Mouse (Mus musculus): ENCODE results near the gene Th.
A peak's percentile ranks its signal among the peaks of the same experiment; 100 is the strongest.

Th gene

DNA sequence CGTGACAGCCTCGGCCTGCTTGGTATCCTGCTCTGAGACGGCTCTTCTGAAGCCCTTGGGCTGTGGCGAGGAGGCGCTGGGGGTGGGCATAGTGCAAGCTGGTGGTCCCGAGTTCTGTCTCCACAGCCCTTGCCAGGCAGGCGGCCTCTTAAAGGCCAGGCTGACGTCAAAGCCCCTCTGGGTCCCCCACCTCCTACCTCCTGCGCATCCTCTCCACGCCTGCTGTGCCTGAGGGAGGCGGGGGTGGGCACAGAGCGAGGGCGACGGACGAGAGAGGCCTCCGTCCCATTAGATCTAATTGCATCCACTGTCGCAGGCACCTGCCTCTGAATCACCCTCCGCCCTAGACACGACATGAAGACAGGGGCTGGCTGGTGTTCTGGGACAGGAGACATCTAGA, 31.1 kb downstream of the Th start:
- DNase-seq = no peak

- DNase-seq = no peak
Measured at GRCm38 (mm10) chr7:142897471-142897870, 33.5 kb downstream of the Th start.

DNA sequence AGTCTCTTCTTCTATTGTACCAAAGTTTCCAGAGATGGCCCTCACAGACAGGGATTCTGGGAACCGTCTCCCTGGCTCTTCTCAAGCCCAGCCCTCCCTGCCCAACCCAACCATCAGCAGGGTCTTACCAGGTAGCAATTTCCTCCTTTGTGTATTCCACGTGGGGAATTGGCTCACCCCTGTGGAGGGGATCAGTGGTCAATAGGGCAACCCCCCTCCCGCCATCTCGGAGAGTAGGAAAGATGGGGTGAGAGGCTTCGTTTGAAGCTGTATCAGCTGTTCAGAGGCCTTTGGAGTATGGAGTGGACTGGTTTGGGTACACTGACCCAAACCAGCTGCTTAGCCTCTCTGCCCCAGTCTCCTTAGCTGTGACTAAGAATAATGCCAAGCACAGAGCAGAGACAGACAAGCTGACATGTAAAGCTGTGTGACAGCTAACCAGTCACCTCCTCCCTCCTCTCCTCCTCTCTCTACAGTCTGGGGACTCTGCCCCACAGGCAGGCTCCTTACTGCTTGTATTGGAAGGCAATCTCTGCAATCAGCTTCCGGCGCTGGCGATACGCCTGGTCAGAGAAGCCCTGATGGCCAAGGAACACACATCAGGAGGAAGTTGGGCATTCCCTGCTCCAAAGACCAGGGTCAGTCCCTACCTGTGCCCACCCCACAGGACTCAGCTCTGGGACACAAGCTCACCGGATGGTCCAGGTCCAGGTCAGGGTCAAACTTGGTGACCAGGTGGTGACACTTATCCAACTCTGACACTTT, 34.8 kb downstream of the Th start:
- DNase-seq = no peak

GRCm38 (mm10) chr7:142895223-142895840, 35.6 kb downstream of the Th start:
- no peak for DNase-seq

DNA sequence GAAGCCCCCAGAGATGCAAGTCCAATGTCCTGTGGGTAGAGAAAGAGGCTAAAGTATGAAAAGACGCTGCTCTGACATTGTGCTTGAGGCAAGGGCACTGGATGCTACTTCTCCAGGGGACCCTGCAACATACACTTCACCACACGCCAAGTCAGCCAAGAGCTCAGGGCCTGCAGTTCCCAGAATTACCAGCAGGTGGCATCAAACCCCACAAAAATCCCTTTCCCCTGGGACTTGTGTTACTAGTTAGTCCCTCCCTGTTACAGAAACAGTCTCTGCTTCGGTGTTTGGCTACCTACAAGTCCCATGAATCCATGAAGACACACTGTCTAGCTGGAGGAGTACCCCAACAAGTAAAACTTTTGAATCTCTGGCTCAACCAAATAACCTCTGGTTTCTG, 36.3 kb downstream of the Th start:
- peak; percentile 67 to 79 for DNase-seq

DNA sequence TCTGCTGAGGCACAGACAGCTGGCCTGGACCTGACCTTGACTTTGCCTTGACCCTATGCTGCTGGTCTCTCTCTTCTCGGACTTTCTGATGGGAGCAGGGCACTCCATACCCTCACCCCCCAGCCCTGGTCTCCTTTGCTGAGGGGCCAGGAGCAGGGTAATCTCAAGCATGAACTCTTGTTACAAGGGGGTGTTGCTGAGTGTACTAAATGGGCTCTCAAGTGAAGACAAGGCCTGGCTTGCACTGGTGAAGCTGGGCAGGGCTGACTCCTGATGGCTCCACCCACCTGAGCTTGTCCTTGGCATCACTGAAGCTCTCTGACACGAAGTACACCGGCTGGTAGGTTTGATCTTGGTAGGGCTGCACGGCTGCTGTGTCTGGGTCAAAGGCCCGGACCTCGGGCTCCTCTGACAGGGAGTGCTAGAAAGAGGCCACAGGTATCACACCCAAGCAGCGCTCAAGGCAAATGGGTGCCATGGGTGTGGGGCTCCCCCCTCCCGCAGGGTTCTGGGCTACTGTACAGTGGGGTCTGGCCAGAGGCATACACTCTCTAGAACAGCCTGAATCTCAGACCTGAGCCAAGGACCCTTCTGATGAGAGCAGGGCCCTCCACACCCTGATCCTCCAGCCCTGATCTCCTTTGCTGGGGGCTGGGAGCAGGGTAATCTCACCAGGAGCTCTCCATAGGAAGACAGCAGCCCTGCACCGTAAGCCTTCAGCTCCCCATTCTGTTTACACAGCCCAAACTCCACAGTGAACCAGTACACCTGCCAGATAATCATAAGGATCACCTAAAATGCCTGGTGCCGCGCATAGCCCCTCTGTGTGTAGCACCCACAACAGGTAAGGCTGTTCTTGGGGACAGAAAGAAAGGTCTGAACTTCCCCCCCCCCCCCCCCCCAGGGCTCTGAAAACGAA, 36.9 kb downstream of the Th start:
- DNase-seq = no peak

GRCm38 (mm10) chr7:142893296-142893695, 37.6 kb downstream of the Th start:
- DNase-seq = no peak

GRCm38 (mm10) chr7:142869419-142870163, 61.3 kb downstream of the Th start:
- DNase-seq = no peak

GRCm38 (mm10) chr7:142850681-142851080, 80.2 kb downstream of the Th start:
- DNase-seq = peak; percentile 8 to 34

Data from kidney, postnatal 25 days (tissue).